Mouse (Mus musculus) heart, embryonic 13.5 days (tissue): ENCODE data around the gene Pan2. TPM values are rescaled to one million over a fixed set of nuclear protein-coding genes. Genes with fewer than 3 reads are reported as not detected.
A peak's percentile ranks its signal among the peaks of the same experiment; 100 is the strongest.
"Not testable (repeated sequence)": the region's sequence is repeated elsewhere in the genome, so short reads cannot be mapped to it uniquely, and the experiment has no call there.

Experiments used
- ATAC-seq: fragments of 200-750 bp; cut with Nextera tagmentation; 2 replicates; pipeline ENCODE4 v1.8.0; 2017; ENCODE audit warnings: moderate TSS enrichment; ENCODE audit not compliant: insufficient number of reproducible peaks, low FRiP score, low TSS enrichment; ENCODE audit errors: extremely low read depth
- H3K27ac ChIP-seq: fragments of 300-500 bp; sonication (generic); replicated peaks from 2 replicates; pipeline ENCODE4 v1.5.1; 2015; ENCODE audit warnings: moderate library complexity, mild to moderate bottlenecking, inconsistent platforms
- H3K27me3 ChIP-seq: fragments of 300-500 bp; sonication (generic); replicated peaks from 2 replicates; pipeline ENCODE4 v1.6.1; 2015; ENCODE audit warnings: mild to moderate bottlenecking, inconsistent platforms
- H3K36me3 ChIP-seq: fragments of 300-500 bp; sonication (generic); 2 replicates; pipeline ENCODE4 v1.6.1; 2015; ENCODE audit warnings: mild to moderate bottlenecking, inconsistent platforms
- H3K4me1 ChIP-seq: fragments of 300-500 bp; sonication (generic); 2 replicates; pipeline ENCODE4 v1.6.1; 2015; ENCODE audit warnings: inconsistent platforms
- H3K4me2 ChIP-seq: fragments of 300-500 bp; sonication (generic); 2 replicates; pipeline ENCODE4 v1.6.1; 2015; ENCODE audit warnings: inconsistent platforms, mild to moderate bottlenecking, moderate library complexity
- H3K4me3 ChIP-seq: fragments of 300-500 bp; sonication (generic); 2 replicates; pipeline ENCODE4 v1.5.1; 2015; ENCODE audit warnings: moderate library complexity, mild to moderate bottlenecking, inconsistent platforms
- H3K9ac ChIP-seq: fragments of 300-500 bp; sonication (generic); 2 replicates; pipeline ENCODE4 v1.6.1; 2015; ENCODE audit warnings: inconsistent platforms, mild to moderate bottlenecking, moderate library complexity
- H3K9me3 ChIP-seq: fragments of 300-500 bp; sonication (generic); 2 replicates; pipeline ENCODE4 v1.6.1; 2016; ENCODE audit warnings: inconsistent platforms
- WGBS: fragments of 180-500 bp; shearing (Covaris S2); methylation state at CpG from one replicate; pipeline ENCODE4 v1.1.7; 2015; ENCODE audit warnings: mixed read lengths; 5-methylcytosine and 5-hydroxymethylcytosine counted together
- polyA plus RNA-seq: library from polyadenylated mRNA; unstranded; fragments of >200 nt; fragmentation: Nextera tagmentation; extraction: Ambion mirVana; gene quantifications from 2 replicates; pipeline ENCODE4 v1.2.1, GENCODE M21; 2015

Gene Pan2
- polyA plus RNA-seq, 1 experiment from 2014 or later: 24.9 TPM

DNA sequence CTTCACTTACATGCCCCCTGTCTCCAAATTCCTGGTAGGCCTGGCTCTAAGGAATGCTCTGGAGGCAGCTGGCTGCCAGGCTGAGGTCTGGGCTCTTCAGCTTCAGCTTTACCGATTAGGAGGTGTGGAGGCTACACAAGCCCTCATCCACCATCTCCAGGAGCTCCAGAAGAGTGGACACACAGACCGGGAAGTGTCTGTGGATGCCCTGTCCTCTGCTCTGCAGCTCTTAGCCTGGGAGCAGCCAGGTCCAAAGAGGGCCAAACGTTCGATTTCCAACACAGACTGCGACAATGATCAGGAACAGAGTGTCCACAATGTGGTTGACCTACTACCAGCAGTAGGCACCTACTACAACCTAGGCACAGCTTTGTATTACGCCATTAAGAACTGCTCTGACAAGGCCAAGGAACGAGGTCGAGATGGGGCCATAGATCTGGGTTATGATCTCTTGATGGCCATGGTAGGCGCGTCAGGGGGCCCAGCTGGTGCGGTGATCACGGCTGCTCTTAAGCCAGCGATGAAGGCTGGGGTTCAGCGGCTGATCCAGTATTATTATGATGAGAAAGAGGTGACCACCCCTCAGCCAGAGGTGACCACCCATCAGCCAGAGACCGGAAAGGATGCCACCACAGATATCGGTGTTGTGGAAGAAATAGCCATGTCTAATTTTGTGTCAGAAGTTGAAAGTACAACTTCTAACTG, 33.8 kb upstream of the Pan2 start:
- H3K36me3 ChIP-seq: no peaks in the 10 kb centered on the region
- WGBS: 88% methylated on average over 16 of the region's 16 CpGs
- H3K4me3 ChIP-seq: peak overlapping the region; percentile 91
- no peak overlapping the region for H3K9ac ChIP-seq
- no peak for ATAC-seq
- no peaks in the 10 kb centered on the region for H3K9me3 ChIP-seq
- H3K4me1 ChIP-seq: peaks cover 13% of the 10 kb centered on the region
- H3K27me3 ChIP-seq: no peaks in the 10 kb centered on the region
- peak overlapping the region; percentile 76 for H3K4me2 ChIP-seq
- no peak overlapping the region for H3K27ac ChIP-seq

DNA sequence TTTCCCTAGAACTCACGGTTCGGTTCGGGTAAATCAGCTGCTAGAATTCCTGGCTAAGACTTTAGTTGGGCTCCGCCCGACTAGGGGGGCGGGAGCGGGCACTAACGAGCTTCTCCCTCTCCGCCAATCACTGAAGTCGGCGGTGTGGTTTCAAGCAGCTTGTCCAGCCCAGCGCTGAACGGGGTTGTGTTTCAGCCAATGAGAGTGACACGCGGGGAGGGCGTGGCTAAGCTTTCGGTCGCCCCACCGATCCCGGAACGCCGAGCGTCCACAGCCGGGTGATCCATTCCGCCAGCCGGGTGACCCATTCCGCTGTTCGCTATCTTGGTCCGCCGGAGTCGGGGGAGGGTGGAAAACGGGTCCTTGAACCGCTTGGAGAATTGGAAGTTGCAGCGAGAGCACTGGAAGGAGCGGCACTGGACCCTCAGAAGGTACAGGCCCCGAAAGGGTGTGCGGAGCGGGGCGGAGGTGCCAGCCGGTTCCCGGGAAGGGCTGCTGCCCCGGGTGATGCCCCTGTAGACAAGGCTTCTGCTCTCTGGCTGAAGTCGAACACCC, 32.8 kb upstream of the Pan2 start, which contains the start of gene Stat2:
Gene Stat2 (plus strand): TSS at position 273 of the 555 bp plus-strand sequence.
- Histone ChIP-seq H3K27me3 (no peaks in the 10 kb centered on the region), H3K27ac (peak within 1 kb of the TSS; percentile 84), H3K9me3 (no peaks in the 10 kb centered on the region), H3K4me1 (peaks cover 13% of the 10 kb centered on the region), H3K4me2 (peak within 1 kb of the TSS; percentile 76), H3K4me3 (peak within 1 kb of the TSS; percentile 91), H3K9ac (peak within 1 kb of the TSS; percentile 89), H3K36me3 (no peaks in the 10 kb centered on the region)
- under 1% methylated on average over 43 of the region's 43 CpGs for WGBS
- ATAC-seq: peak; percentile 98

DNA sequence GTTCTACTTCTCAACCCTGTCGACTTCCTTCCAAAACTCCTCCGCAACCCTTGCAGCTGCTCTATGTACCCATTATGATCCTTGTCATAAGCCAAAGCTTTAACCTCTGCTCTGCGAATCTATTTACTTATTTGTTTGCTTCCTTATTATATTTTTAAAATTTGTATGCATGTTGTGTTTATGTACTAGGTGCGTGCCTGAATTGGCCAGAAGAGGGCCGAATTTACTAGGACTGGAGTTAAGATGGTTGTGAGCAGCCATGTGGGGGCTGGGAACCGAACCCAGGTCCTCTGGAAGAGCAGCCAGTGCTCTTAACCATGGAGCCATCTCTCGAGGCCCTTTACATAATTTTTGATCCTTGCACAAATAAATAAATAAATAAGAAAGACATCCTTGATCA, 32.3 kb upstream of the Pan2 start:
- peak overlapping the region; percentile 76 for H3K4me2 ChIP-seq
- WGBS: 36% methylated on average over 7 of the region's 7 CpGs
- H3K4me3 ChIP-seq: peak overlapping the region; percentile 91
- H3K9me3 ChIP-seq: no peaks in the 10 kb centered on the region
- peak overlapping the region; percentile 84 for H3K27ac ChIP-seq
- peak overlapping the region; percentile 89 for H3K9ac ChIP-seq
- H3K27me3 ChIP-seq: no peaks in the 10 kb centered on the region
- ATAC-seq: no peak
- H3K36me3 ChIP-seq: no peaks in the 10 kb centered on the region
- H3K4me1 ChIP-seq: peaks cover 13% of the 10 kb centered on the region

DNA sequence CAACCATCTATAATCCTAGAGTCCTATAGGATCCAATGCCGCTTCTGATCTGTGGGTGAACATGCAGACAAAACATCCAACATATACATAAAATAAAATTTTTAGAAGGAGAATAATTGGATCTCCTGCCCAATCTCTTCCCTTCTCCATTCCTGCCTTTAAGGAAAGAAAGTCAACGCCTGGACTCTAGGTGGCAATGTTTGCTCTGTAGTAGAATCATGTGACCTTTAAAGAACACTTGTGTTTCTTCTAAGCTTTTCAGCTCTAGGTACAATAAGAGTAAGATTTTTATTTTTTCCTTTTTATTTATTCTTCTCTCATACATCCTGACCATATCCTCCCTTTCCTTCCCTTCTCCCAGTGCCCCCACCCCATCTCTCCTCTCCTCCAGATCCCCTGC, 31.3 kb upstream of the Pan2 start:
- Histone ChIP-seq H3K9me3 (no peaks in the 10 kb centered on the region), H3K4me3 (no peak overlapping the region), H3K4me2 (0 out of 2 replicates have a peak overlapping the region, but pooled peaks have one; percentile 76), H3K36me3 (peaks cover 8% of the 10 kb centered on the region), H3K27me3 (no peaks in the 10 kb centered on the region), H3K4me1 (peaks cover 13% of the 10 kb centered on the region), H3K27ac (no peak overlapping the region), H3K9ac (no peak overlapping the region)
- WGBS: 55% methylated on average over 2 of the region's 2 CpGs
- no peak for ATAC-seq

DNA sequence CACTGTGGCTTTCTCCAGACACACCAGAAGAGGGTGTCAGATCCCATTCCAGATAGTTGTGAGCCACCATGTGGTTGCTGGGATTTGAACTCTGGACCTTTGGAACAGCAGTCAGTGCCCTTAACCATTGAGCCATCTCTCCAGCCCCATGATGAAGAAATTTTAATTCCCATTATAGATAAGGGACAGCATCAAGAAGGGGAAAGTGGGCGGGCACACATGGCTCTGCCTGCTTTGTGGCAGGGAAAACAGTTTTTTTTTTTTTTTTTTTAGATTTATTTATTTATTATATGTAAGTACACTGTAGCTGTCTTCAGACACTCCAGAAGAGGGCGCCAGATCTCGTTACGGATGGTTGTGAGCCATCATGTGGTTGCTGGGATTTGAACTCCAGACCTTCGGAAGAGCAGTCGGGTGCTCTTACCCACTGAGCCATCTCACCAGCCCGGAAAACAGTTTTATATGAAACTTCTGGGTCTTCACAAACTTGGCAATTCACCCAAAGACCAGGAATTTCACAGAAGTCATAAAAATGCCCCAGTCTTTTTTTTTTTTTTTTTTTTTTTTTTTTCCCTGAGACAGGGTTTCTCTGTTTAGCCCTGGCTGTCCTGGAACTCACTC, 30.2 kb upstream of the Pan2 start:
- H3K9me3 ChIP-seq, H3K4me3 ChIP-seq, ATAC-seq, H3K27ac ChIP-seq, H3K9ac ChIP-seq, H3K27me3 ChIP-seq, H3K4me2 ChIP-seq: not testable (repeated sequence)
- H3K36me3 ChIP-seq: peaks cover 18% of the 10 kb centered on the region
- WGBS: 80% methylated on average over 5 of the region's 7 CpGs
- H3K4me1 ChIP-seq: peaks cover 13% of the 10 kb centered on the region

DNA sequence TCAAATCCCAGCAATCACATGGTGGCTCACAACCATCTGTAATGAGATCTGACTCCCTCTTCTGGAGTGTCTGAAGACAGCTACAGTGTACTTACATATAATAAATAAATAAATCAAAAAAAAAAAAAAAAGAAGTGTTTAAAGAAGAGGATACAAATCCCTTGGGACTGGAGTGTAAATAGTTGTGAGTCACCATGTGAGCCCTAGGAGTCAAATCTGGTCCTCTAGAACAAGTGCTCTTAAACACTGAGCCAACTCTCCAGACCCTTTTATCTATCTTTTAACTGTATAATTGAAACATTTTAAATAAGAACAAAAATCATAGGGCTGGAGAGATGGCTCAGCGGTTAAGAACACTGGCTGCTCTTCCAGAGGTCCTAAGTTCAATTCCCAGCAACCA, 27.8 kb upstream of the Pan2 start:
- not testable (repeated sequence) for H3K27me3 ChIP-seq, H3K9ac ChIP-seq, H3K9me3 ChIP-seq, H3K27ac ChIP-seq, H3K4me2 ChIP-seq, ATAC-seq, H3K4me1 ChIP-seq, H3K4me3 ChIP-seq
- peaks cover 35% of the 10 kb centered on the region for H3K36me3 ChIP-seq
- 92% methylated on average over 1 of the region's 1 CpGs for WGBS

DNA sequence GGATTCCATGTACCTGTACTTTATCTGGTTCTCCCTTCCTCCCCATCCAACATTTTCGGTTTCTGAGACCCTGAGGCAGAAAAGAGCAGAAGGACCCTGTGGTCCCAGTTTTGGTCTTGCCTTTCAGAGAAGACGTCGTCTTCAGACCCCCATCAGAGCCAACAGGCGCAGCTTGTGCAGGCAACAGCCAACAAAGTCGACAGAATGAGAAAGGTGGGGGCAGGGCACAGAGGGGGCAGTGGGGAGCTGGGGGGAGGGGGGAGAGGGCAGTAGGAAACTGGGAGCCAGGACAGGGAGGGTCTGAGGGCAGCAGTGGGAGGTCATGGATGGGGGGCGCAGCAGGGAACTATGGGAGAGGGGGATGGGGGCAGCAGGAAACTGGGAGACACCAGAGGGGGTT, 25.0 kb upstream of the Pan2 start:
- H3K27ac ChIP-seq: no peak overlapping the region
- H3K27me3 ChIP-seq: no peaks in the 10 kb centered on the region
- no peak overlapping the region for H3K9ac ChIP-seq
- H3K36me3 ChIP-seq: peaks cover 61% of the 10 kb centered on the region
- no peaks in the 10 kb centered on the region for H3K4me1 ChIP-seq
- no peaks in the 10 kb centered on the region; the same call in 1 of the 2 replicates for H3K9me3 ChIP-seq
- no peak overlapping the region for H3K4me3 ChIP-seq
- WGBS: 49% methylated on average over 6 of the region's 6 CpGs
- H3K4me2 ChIP-seq: no peak overlapping the region
- no peak for ATAC-seq

DNA sequence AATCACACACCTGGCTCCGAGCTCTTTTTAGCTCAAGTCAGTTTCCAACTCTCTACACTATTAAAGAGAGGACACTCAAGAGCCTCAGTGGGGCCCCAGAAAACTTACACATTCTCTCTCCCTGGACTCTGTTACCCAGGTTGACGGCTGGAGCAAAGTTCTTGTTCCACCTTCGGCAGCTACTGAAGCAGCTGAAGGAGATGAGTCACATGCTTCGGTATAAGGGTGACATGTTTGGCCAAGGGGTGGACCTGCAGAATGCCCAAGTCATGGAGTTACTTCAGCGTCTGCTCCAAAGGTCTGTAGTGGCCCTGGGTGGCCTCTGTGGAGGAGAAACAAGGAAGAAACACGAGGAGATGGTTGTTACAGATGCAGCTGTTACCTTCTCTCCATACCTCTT, 22.2 kb upstream of the Pan2 start:
- H3K4me3 ChIP-seq: no peak overlapping the region
- no peaks in the 10 kb centered on the region; the same call in 1 of the 2 replicates for H3K9me3 ChIP-seq
- H3K27ac ChIP-seq: no peak overlapping the region
- WGBS: 81% methylated on average over 6 of the region's 6 CpGs
- ATAC-seq: no peak
- H3K27me3 ChIP-seq: no peaks in the 10 kb centered on the region
- no peak overlapping the region for H3K9ac ChIP-seq
- no peaks in the 10 kb centered on the region for H3K4me1 ChIP-seq
- no peak overlapping the region for H3K4me2 ChIP-seq
- peaks cover 87% of the 10 kb centered on the region for H3K36me3 ChIP-seq

DNA sequence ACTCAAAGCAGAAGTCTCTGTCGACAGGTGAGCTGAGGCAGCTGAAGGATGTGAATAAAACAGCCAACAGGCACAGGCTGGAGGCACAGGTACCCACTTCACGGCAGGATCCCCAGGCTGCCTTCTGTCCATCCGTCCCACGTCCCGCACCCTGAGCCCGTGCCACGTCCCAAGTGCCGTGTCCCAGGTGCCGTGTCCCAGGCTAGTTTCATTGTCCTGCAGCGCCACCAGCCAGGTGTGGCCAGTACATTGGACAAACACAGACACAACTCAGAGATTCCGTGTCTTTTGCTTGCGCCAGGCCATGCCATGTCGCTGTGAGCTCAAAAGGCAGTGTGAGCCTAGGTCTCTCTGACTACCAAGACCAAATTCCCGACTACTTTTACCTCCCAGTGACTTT, 21.5 kb upstream of the Pan2 start:
- H3K27me3 ChIP-seq: no peaks in the 10 kb centered on the region
- H3K27ac ChIP-seq: no peak overlapping the region
- H3K9ac ChIP-seq: no peak overlapping the region
- no peak overlapping the region for H3K4me3 ChIP-seq
- H3K4me1 ChIP-seq: no peaks in the 10 kb centered on the region
- ATAC-seq: no peak
- peaks cover 88% of the 10 kb centered on the region for H3K36me3 ChIP-seq
- 86% methylated on average over 14 of the region's 14 CpGs for WGBS
- H3K9me3 ChIP-seq: no peaks in the 10 kb centered on the region; the same call in 1 of the 2 replicates
- H3K4me2 ChIP-seq: no peak overlapping the region

DNA sequence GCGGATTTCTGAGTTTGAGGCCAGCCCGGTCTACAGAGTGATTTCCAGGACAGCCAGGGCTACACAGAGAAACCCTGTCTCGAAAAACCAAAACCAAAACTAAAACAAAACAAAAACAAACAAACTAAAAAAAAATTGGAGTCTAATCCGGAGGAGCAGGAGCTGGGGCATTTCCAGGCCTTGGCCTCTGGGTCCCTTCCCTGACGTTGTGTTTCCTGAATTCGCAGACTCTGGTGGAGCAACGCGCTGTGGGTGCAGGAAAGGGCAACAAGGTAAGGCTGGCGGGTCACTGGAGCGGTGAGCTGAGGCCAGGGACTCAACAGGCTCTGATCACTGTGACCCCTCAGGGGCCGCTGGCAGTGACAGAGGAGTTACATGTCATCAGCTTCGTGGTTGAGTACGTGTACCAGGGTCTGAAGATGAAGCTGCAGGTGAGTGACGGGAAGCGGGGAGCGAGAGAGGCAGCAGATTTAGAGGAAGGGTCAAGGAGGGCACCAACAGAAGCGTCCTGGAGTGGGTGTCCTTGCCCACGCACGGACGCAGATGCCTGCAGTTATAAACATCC, 20.2 kb upstream of the Pan2 start:
- ATAC-seq: no peak
- H3K36me3 ChIP-seq: peaks cover 89% of the 10 kb centered on the region
- H3K27ac ChIP-seq: no peak overlapping the region
- no peak overlapping the region for H3K4me3 ChIP-seq
- H3K9ac ChIP-seq: no peak overlapping the region
- H3K4me1 ChIP-seq: no peaks in the 10 kb centered on the region
- no peaks in the 10 kb centered on the region; the same call in 1 of the 2 replicates for H3K9me3 ChIP-seq
- WGBS: 80% methylated on average over 20 of the region's 20 CpGs
- H3K4me2 ChIP-seq: no peak overlapping the region
- no peaks in the 10 kb centered on the region for H3K27me3 ChIP-seq
